Mouse (Mus musculus): ENCODE data around the gene Jtb. TPM values are rescaled to one million over a fixed set of nuclear protein-coding genes. Genes with fewer than 3 reads are reported as not detected.

Jtb gene
- total RNA-seq, 2 experiments from 2014 or later = 44.3 to 45.3 TPM

DNA sequence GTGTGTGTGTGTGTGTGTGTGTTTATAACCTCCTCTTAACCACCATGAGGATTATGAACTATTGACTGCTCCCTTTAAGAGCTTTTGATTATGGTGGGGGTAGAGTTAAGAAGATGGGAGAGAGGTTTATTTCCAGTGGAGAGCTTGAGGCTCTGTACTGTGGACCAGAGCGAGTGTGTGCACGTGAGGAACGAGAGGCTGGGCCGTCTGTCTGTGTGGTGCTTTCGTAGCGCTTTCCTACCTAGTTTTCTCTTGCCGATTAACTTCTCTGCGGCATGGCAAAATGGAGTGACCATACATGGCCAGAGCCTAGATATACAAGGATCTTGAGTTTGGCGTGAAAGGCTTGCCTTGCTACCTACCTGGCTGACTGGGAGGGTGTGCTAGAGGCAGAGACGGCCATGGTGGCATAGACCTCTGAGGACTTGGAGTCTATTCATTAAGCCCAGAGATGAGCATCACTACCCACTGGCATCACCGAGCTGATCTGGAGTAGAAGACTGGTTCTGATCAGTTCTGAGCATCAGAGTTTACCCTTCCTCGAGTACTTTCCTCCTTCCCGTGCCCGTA lies 24.5 kb downstream of the Jtb start:
- DNase-seq (ENCODE audit: low spot score in 2 of 2) = no peak
- no peak overlapping the region for H3K4me3 ChIP-seq
- no peak for TF ChIP-seq CTCF (conservative IDR thresholded peaks at IDR 0.05)
- H3K27ac ChIP-seq = no peak overlapping the region

DNA sequence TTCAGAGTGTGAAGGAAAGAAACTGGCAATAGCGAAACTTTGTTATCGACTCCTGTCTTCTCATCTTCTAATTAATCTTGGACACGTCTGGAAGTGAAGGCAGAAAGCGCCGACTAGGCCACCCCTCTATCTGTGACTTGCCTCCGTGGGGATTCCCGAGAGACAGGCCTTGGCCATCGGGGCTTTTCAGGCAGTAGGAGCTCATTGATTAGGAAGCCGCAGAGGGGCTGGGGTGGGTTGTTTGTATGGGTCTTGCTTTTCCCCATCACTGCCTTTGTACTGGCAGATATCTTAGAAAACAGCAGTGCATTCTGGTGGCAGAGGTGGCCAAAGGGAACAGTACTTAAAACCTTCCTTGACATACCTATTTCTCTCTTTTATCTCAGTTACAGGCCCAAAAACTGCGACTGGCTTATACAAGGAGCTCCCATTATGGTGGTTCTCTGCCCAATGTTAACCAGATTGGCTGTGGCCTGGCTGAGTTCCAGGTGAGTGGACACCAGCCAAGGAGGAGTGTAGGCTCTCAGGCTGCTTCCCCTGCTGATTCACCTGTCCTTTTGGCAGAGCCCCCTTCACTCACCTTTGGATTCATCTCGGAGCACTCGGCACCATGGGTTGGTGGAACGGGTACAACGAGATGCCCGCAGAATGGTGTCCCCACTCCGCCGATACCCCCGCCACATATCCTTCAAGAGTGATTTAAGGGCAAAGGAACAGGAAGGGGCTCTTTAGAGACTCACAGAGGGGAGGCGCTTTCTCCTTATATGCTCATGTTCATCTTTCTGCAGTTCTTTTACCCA lies 25.5 kb downstream of the Jtb start:
- Histone ChIP-seq H3K27ac (no peak overlapping the region), H3K4me3 (no peak overlapping the region)

DNA sequence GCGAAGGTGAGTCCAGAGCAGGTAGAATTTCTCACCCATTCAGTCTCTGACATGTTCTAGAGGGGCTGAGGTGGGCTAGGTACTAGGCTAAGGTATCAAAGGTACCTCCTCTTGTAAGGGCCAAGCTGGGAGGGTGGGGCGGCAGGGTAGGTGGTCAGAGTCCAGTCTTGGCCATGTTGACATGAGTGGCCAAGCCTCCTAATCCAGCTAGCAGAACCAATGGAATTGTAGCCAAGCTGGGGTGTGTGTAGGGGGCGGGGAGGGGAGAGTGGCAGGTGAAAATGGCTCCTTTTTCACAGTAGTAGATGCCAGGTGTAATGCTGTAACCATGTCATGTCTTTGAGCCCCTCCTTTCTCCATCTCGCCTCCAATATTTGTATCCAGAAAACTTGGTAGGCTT lies 27.1 kb downstream of the Jtb start:
- no peak for TF ChIP-seq CTCF (conservative IDR thresholded peaks at IDR 0.05)
- Histone ChIP-seq H3K4me3 (no peak overlapping the region), H3K27ac (no peak overlapping the region)
- no peak for DNase-seq (ENCODE audit: low spot score in 2 of 2)

More for the DNA sequence above, 25.5 kb downstream of the Jtb start:
- no peak for DNase-seq (ENCODE audit: low spot score in 2 of 2)
- TF ChIP-seq CTCF (conservative IDR thresholded peaks at IDR 0.05) = no peak

DNA sequence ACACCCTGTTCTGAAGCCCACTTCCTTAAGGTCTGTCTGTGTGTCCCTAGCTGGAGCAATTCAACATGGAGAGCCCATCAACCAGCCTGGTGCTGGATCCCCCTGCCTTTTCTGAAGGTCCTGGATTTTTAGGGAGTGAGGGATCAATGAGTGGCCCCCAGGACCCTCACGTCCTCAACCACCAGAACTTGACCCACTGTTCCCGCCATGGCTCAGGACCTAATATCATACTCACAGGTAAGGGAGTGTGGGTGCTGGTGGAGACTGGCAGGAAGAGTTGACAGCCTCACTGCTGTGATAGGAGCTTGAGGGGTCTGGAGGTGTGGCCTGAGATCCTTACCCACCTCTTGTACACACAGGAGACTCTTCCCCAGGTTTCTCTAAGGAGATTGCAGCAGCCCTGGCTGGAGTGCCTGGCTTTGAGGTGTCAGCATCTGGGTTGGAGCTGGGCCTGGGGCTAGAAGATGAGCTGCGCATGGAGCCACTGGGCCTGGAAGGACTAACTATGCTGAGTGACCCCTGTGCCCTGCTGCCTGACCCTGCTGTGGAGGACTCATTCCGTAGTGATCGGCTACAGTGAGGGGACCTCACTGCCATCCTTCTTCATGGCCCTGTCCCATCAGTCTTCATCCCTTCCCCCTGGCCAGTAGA lies 31.8 kb downstream of the Jtb start:
- DNase-seq (ENCODE audit: low spot score in 2 of 2) = no peak
- no peak overlapping the region for H3K27ac ChIP-seq
- TF ChIP-seq CTCF (conservative IDR thresholded peaks at IDR 0.05) = no peak
- no peak overlapping the region for H3K4me3 ChIP-seq

DNA sequence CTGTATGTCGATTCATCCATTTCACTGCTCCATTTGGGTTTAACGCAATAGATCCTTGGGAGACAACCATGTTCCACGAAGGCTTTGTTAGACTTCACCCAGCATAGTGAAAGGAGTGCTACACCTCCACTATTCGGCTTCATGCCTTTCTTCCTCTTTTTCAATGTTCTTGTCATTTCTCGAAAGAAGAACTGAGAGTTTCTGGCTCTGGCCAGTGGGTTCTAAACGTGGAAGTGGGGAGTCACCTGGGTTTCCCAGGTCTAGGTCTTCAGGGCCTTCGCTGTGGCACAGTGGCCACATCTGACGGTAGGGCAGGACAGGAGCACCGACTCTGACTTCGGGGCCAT lies 33.3 kb downstream of the Jtb start:
- Histone ChIP-seq H3K27ac (peak overlapping the region; percentile 98), H3K4me3 (peak overlapping the region; percentile 84)

DNA sequence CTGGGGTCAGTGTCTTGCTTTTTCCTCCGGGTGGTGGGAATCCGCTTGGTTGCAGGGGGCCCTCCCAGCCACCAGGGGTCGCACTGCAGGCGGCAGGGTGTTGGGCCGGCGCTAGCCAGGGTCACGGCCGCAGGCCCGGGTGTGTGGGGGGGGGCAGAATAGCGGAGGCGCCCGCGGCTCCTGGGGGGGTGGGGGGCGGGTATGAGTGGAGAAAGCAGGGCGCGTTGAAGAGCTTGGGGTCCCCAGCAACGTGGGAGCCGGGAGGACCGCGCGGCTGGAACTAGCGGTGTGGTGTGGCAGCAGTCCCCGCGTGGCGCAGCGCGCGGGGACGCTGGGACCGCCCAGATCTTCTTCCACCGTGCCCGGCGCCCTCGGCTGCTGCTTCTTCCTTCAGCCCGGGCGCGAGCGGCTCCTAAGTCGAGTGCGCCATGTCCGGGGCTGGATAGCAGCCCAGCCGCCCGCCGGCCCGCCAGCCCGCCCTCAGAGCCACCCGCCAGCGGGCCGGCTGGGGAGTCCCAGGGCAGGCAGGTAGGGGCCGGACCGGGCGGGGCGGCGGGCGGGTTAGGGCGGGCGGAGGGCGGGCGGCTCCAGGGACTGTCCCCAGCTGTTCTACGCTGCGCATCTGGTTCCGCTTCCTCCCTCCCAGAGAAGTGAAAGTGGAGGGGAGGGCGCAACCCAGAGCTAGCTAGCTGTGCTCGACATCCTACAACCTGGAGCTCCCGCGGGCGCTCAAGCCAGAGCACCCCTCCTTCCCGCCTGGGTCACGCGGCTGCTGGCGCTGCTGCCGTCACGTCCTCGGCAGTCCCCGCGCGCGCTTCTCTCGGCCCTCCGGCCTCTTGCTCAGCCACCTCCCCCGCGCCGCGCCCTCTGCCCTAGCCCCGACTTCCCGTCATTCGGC lies 33.9 kb downstream of the Jtb start, which contains the start of gene Dennd4b:
TSS of gene Dennd4b (plus strand) at position 152 of the 898 bp plus-strand sequence.
- DNase-seq (ENCODE audit: low spot score in 2 of 2) = peak; percentile 83 to 91
- peak within 1 kb of the TSS; percentile 84 for H3K4me3 ChIP-seq
- peak within 1 kb of the TSS; percentile 98 for H3K27ac ChIP-seq
- TF ChIP-seq CTCF (conservative IDR thresholded peaks at IDR 0.05) = peak; percentile 87

More for the DNA sequence above, 33.3 kb downstream of the Jtb start:
- no peak for TF ChIP-seq CTCF (conservative IDR thresholded peaks at IDR 0.05)
- DNase-seq (ENCODE audit: low spot score in 2 of 2) = no peak

DNA sequence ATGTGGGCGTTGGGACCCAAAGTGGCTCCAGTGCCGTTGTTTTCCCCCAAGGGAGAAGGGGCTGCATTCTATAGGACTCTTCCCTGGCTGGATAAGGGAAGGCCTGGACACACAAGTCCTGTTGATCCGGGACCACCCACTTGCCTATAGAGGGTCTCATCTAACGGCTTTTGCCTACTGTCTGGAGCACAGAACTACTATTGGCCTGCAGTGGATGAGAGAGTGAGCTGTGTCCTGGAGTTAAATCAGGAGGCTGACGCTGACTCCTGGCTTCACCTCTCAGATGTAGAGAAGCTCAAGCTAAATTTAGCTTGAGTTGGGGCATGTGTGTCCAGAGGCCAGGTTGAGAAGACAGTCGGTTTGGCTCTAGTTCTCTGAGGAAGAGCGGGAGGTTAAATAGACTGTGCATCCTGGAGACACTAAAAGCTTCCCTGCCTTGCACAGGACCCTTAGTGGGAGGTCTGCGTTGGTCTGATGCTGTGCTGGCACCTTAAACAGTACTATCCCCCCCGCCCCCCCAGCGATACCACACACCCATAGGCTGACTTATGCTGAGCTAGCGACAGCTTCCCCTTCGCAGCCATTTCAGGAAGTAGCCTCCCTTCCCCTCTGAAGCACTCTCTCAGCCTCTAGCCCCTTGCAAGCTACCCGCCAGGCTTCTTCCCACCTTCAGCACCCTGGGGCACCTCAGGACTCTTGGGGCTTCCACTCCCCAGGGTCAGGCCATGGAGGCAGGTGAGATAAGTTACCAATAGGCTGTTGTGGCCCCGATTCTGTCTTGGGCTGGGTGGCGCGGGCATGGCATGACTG lies 34.7 kb downstream of the Jtb start:
- DNase-seq (ENCODE audit: low spot score in 2 of 2) = no peak
- TF ChIP-seq CTCF (conservative IDR thresholded peaks at IDR 0.05) = no peak
- Histone ChIP-seq H3K4me3 (peak overlapping the region; percentile 84), H3K27ac (peak overlapping the region; percentile 98)

DNA sequence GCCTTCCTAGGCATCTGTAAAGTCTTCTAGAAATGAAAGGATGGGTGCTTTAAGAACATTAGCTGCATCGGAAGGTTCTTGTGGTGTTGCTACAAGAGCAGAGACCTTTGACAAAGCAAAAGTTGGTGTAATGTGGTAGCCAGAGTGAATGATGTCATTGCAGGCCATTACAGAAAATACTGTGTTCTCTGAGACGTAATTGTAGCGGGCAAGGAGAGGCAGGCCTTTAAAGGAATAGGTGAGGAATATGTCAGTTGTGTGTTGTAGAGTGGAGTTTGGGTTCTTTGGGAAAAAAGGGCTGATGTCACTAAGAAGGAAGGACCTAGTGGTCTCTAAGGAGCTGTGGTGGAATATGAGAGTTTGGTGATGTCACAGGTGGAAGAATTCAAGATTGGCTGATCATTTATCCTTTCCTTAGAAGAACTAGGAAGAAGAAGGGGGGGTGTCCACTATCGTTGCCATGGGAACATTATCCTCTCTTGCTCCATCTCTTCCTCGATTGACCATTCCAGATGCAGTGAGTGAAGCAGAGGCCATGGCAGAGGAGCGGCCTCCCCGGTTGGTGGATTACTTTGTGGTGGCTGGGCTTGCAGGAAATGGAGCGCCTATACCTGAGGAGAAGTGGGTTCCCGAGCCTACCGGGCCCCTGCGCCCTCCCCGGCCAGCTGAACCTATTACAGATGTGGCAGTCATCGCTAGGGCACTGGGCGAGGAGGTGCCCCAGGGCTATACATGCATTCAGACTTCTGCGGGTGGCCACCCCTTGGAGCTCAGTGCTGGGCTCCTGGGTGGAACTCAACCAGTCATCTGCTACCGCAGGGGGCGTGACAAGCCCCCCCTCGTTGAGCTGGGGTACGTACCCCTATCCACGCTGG lies 35.7 kb downstream of the Jtb start:
- peak overlapping the region; percentile 98; the same call in 1 of the 2 replicates for H3K27ac ChIP-seq
- no peak for TF ChIP-seq CTCF (conservative IDR thresholded peaks at IDR 0.05)
- no peak for DNase-seq (ENCODE audit: low spot score in 2 of 2)

DNA sequence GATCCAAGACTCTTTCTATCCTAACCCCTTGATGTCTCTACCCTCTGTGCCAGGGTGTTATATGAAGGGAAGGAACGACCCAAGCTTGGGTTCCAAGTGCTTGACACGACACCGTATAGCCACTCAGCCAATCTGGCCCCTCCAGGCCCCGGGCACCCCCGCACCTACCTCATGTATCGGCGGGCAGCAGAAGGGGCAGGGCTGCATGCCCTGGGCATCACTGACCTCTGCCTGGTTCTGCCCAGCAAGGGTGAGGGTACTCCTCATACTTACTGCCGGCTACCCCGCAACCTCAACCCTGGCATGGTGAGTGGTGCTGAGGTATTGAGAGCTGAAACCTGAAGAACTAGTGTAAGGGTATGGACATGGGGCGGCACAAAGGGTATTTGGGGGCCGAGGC lies 36.8 kb downstream of the Jtb start:
- no peak overlapping the region for H3K4me3 ChIP-seq
- H3K27ac ChIP-seq = no peak overlapping the region
- no peak for TF ChIP-seq CTCF (conservative IDR thresholded peaks at IDR 0.05)
- no peak for DNase-seq (ENCODE audit: low spot score in 2 of 2)

More for the DNA sequence above, 35.7 kb downstream of the Jtb start:
- H3K4me3 ChIP-seq = no peak overlapping the region

DNA sequence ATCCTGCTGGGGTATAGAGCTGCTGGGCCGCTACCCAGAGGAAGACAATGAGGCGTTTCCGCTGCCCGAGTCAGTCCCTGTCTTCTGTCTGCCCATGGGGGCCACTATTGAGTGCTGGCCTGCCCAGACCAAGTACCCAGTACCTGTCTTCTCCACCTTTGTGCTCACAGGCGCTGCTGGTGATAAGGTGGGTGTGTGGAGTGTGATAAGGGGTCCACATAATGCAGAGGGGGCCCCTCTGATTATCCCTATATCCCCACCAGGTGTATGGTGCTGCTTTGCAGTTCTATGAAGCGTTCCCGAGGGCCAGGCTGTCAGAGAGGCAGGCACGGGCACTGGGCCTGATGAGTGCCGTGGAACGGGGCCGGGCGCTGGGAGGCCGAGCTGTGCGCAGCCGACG lies 37.6 kb downstream of the Jtb start:
- H3K27ac ChIP-seq = no peak overlapping the region
- H3K4me3 ChIP-seq = no peak overlapping the region
- no peak for TF ChIP-seq CTCF (conservative IDR thresholded peaks at IDR 0.05)
- no peak for DNase-seq (ENCODE audit: low spot score in 2 of 2)

DNA sequence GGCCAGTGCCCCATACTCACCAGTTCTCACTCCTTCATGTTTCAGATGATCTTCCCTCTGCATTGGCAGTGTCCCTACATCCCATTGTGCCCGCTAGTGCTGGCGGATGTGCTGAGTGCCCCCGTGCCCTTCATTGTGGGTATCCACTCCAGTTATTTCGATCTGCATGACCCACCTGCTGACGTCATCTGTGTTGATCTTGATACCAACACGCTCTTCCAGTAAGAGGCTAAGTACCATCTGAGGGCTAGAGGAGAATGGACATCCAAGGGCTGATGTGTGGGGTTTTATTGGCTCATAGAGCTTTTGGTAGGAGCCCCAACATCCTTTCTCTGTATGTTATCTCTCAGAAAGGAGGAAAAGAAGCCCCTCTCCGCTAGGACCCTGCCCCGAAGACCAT lies 39.4 kb downstream of the Jtb start:
- no peak for DNase-seq (ENCODE audit: low spot score in 2 of 2)
- H3K4me3 ChIP-seq = no peak overlapping the region
- no peak overlapping the region for H3K27ac ChIP-seq
- no peak for TF ChIP-seq CTCF (conservative IDR thresholded peaks at IDR 0.05)
